In the genomic region with DNA sequence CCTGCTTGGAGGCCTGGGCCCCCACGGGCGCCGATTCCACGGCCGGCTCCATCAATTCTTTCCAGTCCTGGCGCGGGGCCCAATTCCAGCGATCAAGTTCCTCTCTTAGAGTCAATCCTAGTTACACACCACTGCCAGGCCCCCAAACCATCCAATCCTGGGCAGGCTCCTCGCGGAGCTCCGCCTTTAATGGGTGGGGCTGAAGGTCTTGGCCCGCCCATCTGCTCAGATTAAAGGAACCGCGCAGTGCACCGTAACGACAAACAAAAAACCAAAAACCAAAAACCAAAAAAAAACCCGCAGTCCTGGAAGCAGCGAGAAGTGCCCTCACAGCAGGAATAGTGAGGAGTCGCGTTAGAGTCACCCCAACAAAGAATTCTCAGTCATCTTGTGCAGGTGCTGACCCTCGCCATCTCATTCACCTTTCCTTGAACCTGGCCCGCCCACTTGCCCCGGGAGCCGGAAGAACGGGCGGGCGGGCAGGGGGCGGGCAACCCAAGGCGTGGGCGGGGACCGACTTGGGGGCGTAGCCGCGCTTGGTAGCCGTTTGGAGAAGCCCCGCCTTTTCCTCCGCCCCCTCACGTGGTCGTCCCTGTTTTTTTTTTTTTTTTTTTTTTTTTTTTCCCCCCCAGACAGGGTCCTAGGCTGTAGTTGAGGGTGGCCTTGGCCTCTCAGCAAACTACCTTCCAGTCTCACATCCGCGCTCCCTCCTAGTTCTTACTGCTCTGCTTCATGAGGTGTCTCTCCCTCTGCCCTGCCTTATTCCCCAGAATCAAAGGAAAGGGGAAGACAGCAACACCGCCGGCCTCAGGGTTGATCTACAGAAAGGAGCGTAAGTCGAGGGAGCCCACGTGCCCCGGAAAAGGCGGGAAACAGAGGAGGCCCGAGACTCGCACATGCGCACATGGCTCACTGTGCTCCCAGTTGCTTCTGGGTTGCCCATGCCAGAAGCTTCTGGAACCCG, we compare ENCODE assay signal across 7 mouse cellular contexts. TPM values are rescaled to one million over a fixed set of nuclear protein-coding genes. Genes with fewer than 3 reads are reported as not detected.
DNase-seq lines count a peak whose midpoint lies in the region; ATAC-seq lines count a peak whose summit lies in the region.

No protein-coding gene starts in this region.

- DNase-seq in adrenal gland, postnatal 10 days: peak; percentile 98
- peak; percentile 95 for DNase-seq in embryonic facial prominence, embryonic 10.5 days (ENCODE audit: low spot score)
- DNase-seq in kidney, adult 11 months: peak; percentile 97
- DNase-seq in limb, embryonic 10.5 days (ENCODE audit: low spot score): peak; percentile 95
- DNase-seq in spleen, adult 12 weeks (ENCODE audit: low spot score): peak; percentile 88

- peak overlapping the region; percentile 81 for H3K4me2 ChIP-seq in midbrain, embryonic 13.5 days (replicated peaks)

- peaks cover 53% of the 10 kb centered on the region for H3K4me1 ChIP-seq in embryonic facial prominence, embryonic 10.5 days
- H3K4me1 ChIP-seq in limb, embryonic 10.5 days: peaks cover 58% of the 10 kb centered on the region
- H3K4me1 ChIP-seq in midbrain, embryonic 13.5 days (replicated peaks): peaks cover 37% of the 10 kb centered on the region

- peak overlapping the region; percentile 76 for H3K9ac ChIP-seq in midbrain, embryonic 13.5 days (replicated peaks)

- peaks cover 21% of the 10 kb centered on the region for H3K27me3 ChIP-seq in embryonic facial prominence, embryonic 10.5 days (replicated peaks; ENCODE audit: low read depth, poor library complexity, severe bottlenecking)
- H3K27me3 ChIP-seq in limb, embryonic 10.5 days (ENCODE audit: low read depth, poor library complexity, severe bottlenecking): 0 out of 2 replicates have a peak, but pooled peaks cover 8% of the 10 kb centered on the region
- H3K27me3 ChIP-seq in midbrain, embryonic 13.5 days: peaks cover 5% of the 10 kb centered on the region

- no peaks in the 10 kb centered on the region for H3K9me3 ChIP-seq in embryonic facial prominence, embryonic 10.5 days
- no peaks in the 10 kb centered on the region for H3K9me3 ChIP-seq in limb, embryonic 10.5 days (replicated peaks)
- H3K9me3 ChIP-seq in midbrain, embryonic 13.5 days: no peaks in the 10 kb centered on the region

- H3K4me3 ChIP-seq in embryonic facial prominence, embryonic 10.5 days: peak overlapping the region; percentile 73
- H3K4me3 ChIP-seq in limb, embryonic 10.5 days: peak overlapping the region; percentile 62
- H3K4me3 ChIP-seq in midbrain, embryonic 13.5 days (replicated peaks): peak overlapping the region; percentile 63

- WGBS in embryonic facial prominence, embryonic 10.5 days: 8% methylated on average over 52 of the region's 52 CpGs
- WGBS in limb, embryonic 10.5 days: 7% methylated on average over 52 of the region's 52 CpGs
- 6% methylated on average over 48 of the region's 52 CpGs for WGBS in midbrain, embryonic 13.5 days

- H3K27ac ChIP-seq in embryonic facial prominence, embryonic 10.5 days (replicated peaks): peak overlapping the region; percentile 81
- peak overlapping the region; percentile 80 for H3K27ac ChIP-seq in limb, embryonic 10.5 days
- peak overlapping the region; percentile 70 for H3K27ac ChIP-seq in midbrain, embryonic 13.5 days

- peak; percentile 87 for ATAC-seq in granulocyte monocyte progenitor cell, adult 5-6 weeks (replicated peaks; ENCODE audit: poor library complexity, severe bottlenecking)
- peak; percentile 97 for ATAC-seq in midbrain, embryonic 13.5 days

- no peaks in the 10 kb centered on the region for H3K36me3 ChIP-seq in embryonic facial prominence, embryonic 10.5 days (replicated peaks)
- no peaks in the 10 kb centered on the region for H3K36me3 ChIP-seq in limb, embryonic 10.5 days
- H3K36me3 ChIP-seq in midbrain, embryonic 13.5 days: no peaks in the 10 kb centered on the region

RNA-seq across cellular contexts. Expression of gene Lipe, which starts 2.7 kb away (rescaled TPM):
- total RNA-seq in adrenal gland, postnatal 10 days (2021): 100 to 1,000 TPM; 391 to 441 TPM
- 7.8 and 11.6 TPM in 2 replicates for polyA plus RNA-seq in embryonic facial prominence, embryonic 10.5 days (2016; fragmentation: Nextera tagmentation; extraction: Ambion mirVana)
- total RNA-seq in granulocyte monocyte progenitor cell, adult 5-6 weeks (2014; fragmentation: Nextera tagmentation): 10.7 and 27.1 TPM in 2 replicates
- 6.1 and 6.2 TPM in 2 replicates for total RNA-seq in granulocyte monocyte progenitor cell, adult 5-6 weeks (2017)
- polyA plus RNA-seq in limb, embryonic 10.5 days (2016; fragmentation: Nextera tagmentation; extraction: Ambion mirVana): 8.4 and 8.9 TPM in 2 replicates
- polyA plus RNA-seq in midbrain, embryonic 13.5 days (2015; fragmentation: Nextera tagmentation; extraction: Ambion mirVana): 8.4 and 9.9 TPM in 2 replicates

RNA-seq across cellular contexts. Expression of gene Cxcl17, which starts 16.8 kb away (rescaled TPM):
- not detected for total RNA-seq in adrenal gland, postnatal 10 days (2021)
- 0.69 and 0.75 TPM in 2 replicates for polyA plus RNA-seq in embryonic facial prominence, embryonic 10.5 days (2016; fragmentation: Nextera tagmentation; extraction: Ambion mirVana)
- total RNA-seq in granulocyte monocyte progenitor cell, adult 5-6 weeks (2014; fragmentation: Nextera tagmentation): not detected in 2 replicates
- total RNA-seq in granulocyte monocyte progenitor cell, adult 5-6 weeks (2017): not detected in 2 replicates
- 0.54 and 0.91 TPM in 2 replicates for polyA plus RNA-seq in limb, embryonic 10.5 days (2016; fragmentation: Nextera tagmentation; extraction: Ambion mirVana)
- polyA plus RNA-seq in midbrain, embryonic 13.5 days (2015; fragmentation: Nextera tagmentation; extraction: Ambion mirVana): 0.51 and 0.73 TPM in 2 replicates

RNA-seq across cellular contexts. Expression of gene Cnfn, which starts 26.3 kb away (rescaled TPM):
- total RNA-seq in adrenal gland, postnatal 10 days (2021): not detected
- not detected in 2 replicates for polyA plus RNA-seq in embryonic facial prominence, embryonic 10.5 days (2016; fragmentation: Nextera tagmentation; extraction: Ambion mirVana)
- total RNA-seq in granulocyte monocyte progenitor cell, adult 5-6 weeks (2014; fragmentation: Nextera tagmentation): not detected in 2 replicates
- total RNA-seq in granulocyte monocyte progenitor cell, adult 5-6 weeks (2017): not detected in 2 replicates
- polyA plus RNA-seq in limb, embryonic 10.5 days (2016; fragmentation: Nextera tagmentation; extraction: Ambion mirVana): not detected in 2 replicates
- 0.32 TPM in 1 of 2 replicates, not detected in the other for polyA plus RNA-seq in midbrain, embryonic 13.5 days (2015; fragmentation: Nextera tagmentation; extraction: Ambion mirVana)

Comparison
In these comparisons a context has a peak if more than half of its experiments do, and no peak if none do; other contexts are left out.
1. Peak in every context shown above with its lines: DNase-seq, ATAC-seq, H3K4me3 ChIP-seq and H3K27ac ChIP-seq.